Mouse (Mus musculus) liver, postnatal 0 days (tissue): ENCODE data around the gene Pde6g. TPM values are rescaled to one million over a fixed set of nuclear protein-coding genes. Genes with fewer than 3 reads are reported as not detected.

Experiments
- ATAC-seq: fragments of 200-750 bp; cut with Nextera tagmentation; 2 replicates; pipeline ENCODE4 v1.8.0; 2017; ENCODE audit warnings: mild to moderate bottlenecking, moderate library complexity
- DNase-seq: peaks from one replicate; pipeline ENCODE4 v3.0.0-alpha.2; 2016
- H3K27ac ChIP-seq: fragments of 300-500 bp; sonication (generic); 2 replicates; pipeline ENCODE4 v1.5.1; 2014; ENCODE audit warnings: antibody characterized with exemption, moderate library complexity, mild to moderate bottlenecking, low read depth
- H3K27me3 ChIP-seq: fragments of 300-500 bp; sonication (generic); 2 replicates; pipeline ENCODE4 v1.6.1; 2014; ENCODE audit warnings: low read length, control low read depth, mixed read lengths; ENCODE audit not compliant: insufficient read depth
- H3K36me3 ChIP-seq: fragments of 300-500 bp; sonication (generic); replicated peaks from 2 replicates; pipeline ENCODE4 v1.6.1; 2014; ENCODE audit warnings: mild to moderate bottlenecking, control low read depth, low read length, moderate library complexity, mixed read lengths; ENCODE audit not compliant: insufficient read depth
- H3K4me1 ChIP-seq: fragments of 300-500 bp; sonication (generic); 2 replicates; pipeline ENCODE4 v1.6.1; 2014; ENCODE audit warnings: antibody characterized with exemption, mild to moderate bottlenecking, control low read depth; ENCODE audit not compliant: insufficient read depth
- H3K4me2 ChIP-seq: fragments of 300-500 bp; sonication (generic); 2 replicates; pipeline ENCODE4 v1.6.1; 2014; ENCODE audit warnings: low read depth, mild to moderate bottlenecking, low read length, moderate library complexity, mixed read lengths
- H3K4me3 ChIP-seq: fragments of 300-500 bp; sonication (generic); 2 replicates; pipeline ENCODE4 v1.5.1; 2014; ENCODE audit warnings: low read depth, low read length
- H3K9ac ChIP-seq: fragments of 300-500 bp; sonication (generic); replicated peaks from 2 replicates; pipeline ENCODE4 v1.6.1; 2014; ENCODE audit warnings: mild to moderate bottlenecking, moderate library complexity
- H3K9me3 ChIP-seq: fragments of 300-500 bp; sonication (generic); 2 replicates; pipeline ENCODE4 v1.6.1; 2016; ENCODE audit warnings: mild to moderate bottlenecking, control low read depth, low read length, mixed read lengths
- CTCF ChIP-seq: sonication (generic); IDR thresholded peaks from 2 replicates; pipeline ENCODE4 v1.5.1; 2016; ENCODE audit warnings: antibody characterized with exemption, low read depth
- EP300 ChIP-seq: IDR thresholded peaks from 2 replicates; pipeline ENCODE4 v1.6.1; 2016; ENCODE audit warnings: antibody characterized with exemption, low read depth, mild to moderate bottlenecking
- WGBS: fragments of 180-500 bp; shearing (Covaris S2); extraction: QIAGEN DNeasy Blood & Tissue Kit; methylation state at CpG from one replicate; pipeline ENCODE4 v1.1.7; 2014; ENCODE audit not compliant: insufficient replicate concordance; 5-methylcytosine and 5-hydroxymethylcytosine counted together
- polyA plus RNA-seq: library from polyadenylated mRNA; unstranded; fragments of >200 nt; fragmentation: Nextera tagmentation; extraction: Ambion mirVana; gene quantifications from 2 replicates; pipeline ENCODE4 v1.2.1, GENCODE M21; 2015

The Pde6g gene
- polyA plus RNA-seq, 1 experiment from 2014 or later: 0.20 TPM

DNA sequence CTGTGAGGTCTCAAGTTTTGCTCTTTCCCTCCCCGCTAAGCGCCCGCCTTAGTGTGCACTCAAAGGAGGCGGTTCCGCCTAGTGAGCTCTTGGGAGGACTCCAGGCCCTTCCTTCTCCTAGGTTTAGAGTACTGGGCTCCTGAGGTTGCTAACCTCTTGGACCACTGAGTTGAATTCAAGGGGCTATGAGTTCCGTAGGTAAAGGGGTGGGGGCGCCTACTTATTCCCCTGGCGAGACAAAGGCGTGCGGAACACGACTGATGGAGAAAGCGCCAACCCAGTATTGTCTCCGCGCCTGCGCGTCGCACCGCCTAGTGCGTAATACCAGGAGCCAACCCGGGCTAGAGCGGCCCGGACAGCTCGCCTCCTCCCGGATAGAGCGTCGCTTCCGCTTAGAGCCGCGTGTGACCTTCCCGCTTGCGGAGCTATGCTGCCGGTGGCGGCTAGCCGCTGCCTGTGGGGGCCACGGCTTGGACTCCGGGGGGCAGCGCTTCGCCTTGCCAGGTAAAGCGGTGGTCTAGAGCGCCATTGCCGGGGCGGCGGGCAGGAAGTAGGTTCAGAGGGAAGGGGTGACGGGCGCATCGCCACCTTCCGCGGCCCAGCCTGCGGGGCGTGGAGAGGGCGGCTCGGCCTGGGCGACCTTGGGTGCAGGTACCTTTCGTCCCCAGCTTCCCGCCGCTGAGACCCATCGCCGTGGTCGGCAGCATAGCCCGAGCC is 31.1 kb upstream of the Pde6g start, which contains the start of gene Mrpl12:
Gene Mrpl12 (plus strand): TSS at position 349 of the 717 bp plus-strand sequence.
- Histone ChIP-seq H3K9ac (peak within 1 kb of the TSS; percentile 83), H3K4me1 (peaks cover 8% of the 10 kb centered on the region), H3K4me2 (peak within 1 kb of the TSS; percentile 94), H3K9me3 (no peaks in the 10 kb centered on the region), H3K27ac (peak within 1 kb of the TSS; percentile 89), H3K36me3 (peaks cover 48% of the 10 kb centered on the region), H3K27me3 (no peaks in the 10 kb centered on the region), H3K4me3 (peak within 1 kb of the TSS; percentile 94)
- peak; percentile 92 for DNase-seq
- 2% methylated on average over 58 of the region's 60 CpGs for WGBS
- ATAC-seq: peak; percentile 88
- TF ChIP-seq EP300 (peak; percentile 70), CTCF (0 out of 2 replicates have a peak, but pooled peaks have one; percentile 3)

- Histone ChIP-seq H3K4me3 (peak overlapping the region; percentile 94; the same call in 1 of the 2 replicates), H3K27ac (no peak overlapping the region), H3K9ac (no peak overlapping the region; the same call in 1 of the 2 replicates), H3K36me3 (peaks cover 51% of the 10 kb centered on the region), H3K9me3 (no peaks in the 10 kb centered on the region), H3K4me1 (peaks cover 8% of the 10 kb centered on the region), H3K27me3 (no peaks in the 10 kb centered on the region), H3K4me2 (peak overlapping the region; percentile 94)
- ATAC-seq (no peak), DNase-seq (no peak)
- TF ChIP-seq CTCF (no peak), EP300 (no peak)
- 86% methylated on average over 7 of the region's 7 CpGs for WGBS
Measured at GRCm38 (mm10) chr11:120483448-120483934, 30.2 kb upstream of the Pde6g start.

DNA sequence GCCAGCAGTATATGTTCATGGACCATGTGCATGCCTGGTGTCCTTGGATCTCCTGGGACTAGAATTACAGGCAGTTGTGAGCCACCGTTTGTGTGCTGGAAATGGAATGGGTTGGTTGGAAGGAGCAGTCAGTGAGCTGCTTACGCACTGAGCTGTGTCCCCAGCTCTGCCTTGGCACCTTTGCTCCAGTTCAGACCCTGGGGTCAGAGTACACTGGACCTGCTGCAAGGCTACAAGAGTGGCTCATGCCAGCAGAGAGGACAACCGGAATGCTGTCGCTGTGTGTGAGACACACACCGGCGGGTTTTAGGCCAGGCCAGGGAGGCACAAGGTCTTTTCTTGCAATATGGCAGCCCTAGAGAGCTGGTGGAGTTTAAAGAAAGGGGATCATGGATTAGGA is 18.8 kb upstream of the Pde6g start:
- 0 out of 2 replicates have a peak overlapping the region, but pooled peaks have one; percentile 16 for H3K9ac ChIP-seq
- no peaks in the 10 kb centered on the region for H3K9me3 ChIP-seq
- H3K27me3 ChIP-seq: no peaks in the 10 kb centered on the region
- H3K36me3 ChIP-seq: peaks cover 61% of the 10 kb centered on the region
- H3K4me1 ChIP-seq: peaks cover 10% of the 10 kb centered on the region
- no peak overlapping the region for H3K4me3 ChIP-seq
- 77% methylated on average over 6 of the region's 6 CpGs for WGBS
- H3K4me2 ChIP-seq: no peak overlapping the region
- peak; percentile 56 for ATAC-seq
- peak overlapping the region; percentile 83 for H3K27ac ChIP-seq
- TF ChIP-seq EP300 (no peak), CTCF (no peak)
- DNase-seq: peak; percentile 57

GRCm38 (mm10) chr11:120467736-120468092 is 14.4 kb upstream of the Pde6g start:
- Histone ChIP-seq H3K27ac (peak overlapping the region; percentile 67), H3K9me3 (no peaks in the 10 kb centered on the region), H3K4me1 (peaks cover 18% of the 10 kb centered on the region), H3K4me2 (peak overlapping the region; percentile 89), H3K36me3 (peaks cover 36% of the 10 kb centered on the region), H3K27me3 (no peaks in the 10 kb centered on the region), H3K4me3 (peak overlapping the region; percentile 96), H3K9ac (peak overlapping the region; percentile 88)
- peak; percentile 56 for ATAC-seq
- WGBS: under 1% methylated on average over 33 of the region's 33 CpGs
- TF ChIP-seq EP300: no peak
- no peak for TF ChIP-seq CTCF
- no peak for DNase-seq

GRCm38 (mm10) chr11:120467051-120467735 is 13.9 kb upstream of the Pde6g start, which contains the start of gene Arl16:
TSS of gene Arl16 (minus strand) at chr11:120467607.
- peaks cover 31% of the 10 kb centered on the region for H3K36me3 ChIP-seq
- peak within 1 kb of the TSS; percentile 88 for H3K9ac ChIP-seq
- H3K4me2 ChIP-seq: peak within 1 kb of the TSS; percentile 92
- WGBS: 1% methylated on average over 54 of the region's 54 CpGs
- H3K4me3 ChIP-seq: peak within 1 kb of the TSS; percentile 96
- H3K9me3 ChIP-seq: no peaks in the 10 kb centered on the region
- DNase-seq (peak; percentile 97), ATAC-seq (peak; percentile 99)
- H3K27ac ChIP-seq: peak within 1 kb of the TSS; percentile 67
- H3K4me1 ChIP-seq: peaks cover 18% of the 10 kb centered on the region
- no peaks in the 10 kb centered on the region for H3K27me3 ChIP-seq
- TF ChIP-seq CTCF (no peak; the same call in 1 of the 2 replicates), EP300 (no peak)

DNA sequence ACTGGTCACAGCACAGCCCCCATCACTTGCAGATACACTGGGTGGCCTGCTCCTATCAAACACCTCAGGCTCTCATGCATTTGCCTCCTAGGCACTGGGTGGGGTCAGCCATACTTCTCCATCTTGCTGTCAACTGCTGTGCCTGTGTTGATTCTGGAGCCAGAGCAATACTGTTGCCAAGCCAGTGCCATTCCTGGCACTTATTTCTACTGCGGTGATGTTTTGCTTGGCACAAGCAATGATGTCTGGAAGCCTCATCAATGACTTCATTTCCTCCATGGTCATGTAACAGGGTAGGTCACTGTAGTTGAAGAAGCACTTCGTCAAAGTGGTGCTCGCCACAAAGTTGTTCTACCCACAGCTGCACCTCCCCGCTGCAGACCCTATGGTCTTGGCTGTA is 12.2 kb upstream of the Pde6g start:
- TF ChIP-seq CTCF: no peak
- no peak for TF ChIP-seq EP300
- Histone ChIP-seq H3K36me3 (peaks cover 26% of the 10 kb centered on the region), H3K4me3 (no peak overlapping the region), H3K4me2 (no peak overlapping the region), H3K4me1 (peaks cover 18% of the 10 kb centered on the region), H3K9me3 (no peaks in the 10 kb centered on the region), H3K9ac (no peak overlapping the region), H3K27ac (no peak overlapping the region), H3K27me3 (no peaks in the 10 kb centered on the region)
- DNase-seq (no peak), ATAC-seq (no peak)
- 81% methylated on average over 4 of the region's 4 CpGs for WGBS
